Mouse (Mus musculus): ENCODE measurements around the gene Slc36a3. TPM values are rescaled to one million over a fixed set of nuclear protein-coding genes. Genes with fewer than 3 reads are reported as not detected.

Gene Slc36a3
- not detected in 2 replicates for polyA plus RNA-seq (2015; fragmentation: Nextera tagmentation; extraction: Ambion mirVana)

GRCm38 (mm10) chr11:55151608-55152007 is at the start of gene Slc36a3:
TSS of gene Slc36a3 (minus strand) at chr11:55151708.
- 71% methylated on average over 3 of the region's 3 CpGs for WGBS
- no peak within 1 kb of the TSS for H3K4me3 ChIP-seq (replicated peaks; ENCODE audit: low read length)
- no peak within 1 kb of the TSS for H3K9ac ChIP-seq (replicated peaks; ENCODE audit: low read depth, low read length)
- no peaks in the 10 kb centered on the region for H3K27me3 ChIP-seq (replicated peaks; ENCODE audit: control insufficient read depth, insufficient read depth, low read length)
- H3K4me2 ChIP-seq (ENCODE audit: low read length) = no peak within 1 kb of the TSS
- no peak within 1 kb of the TSS for H3K27ac ChIP-seq (ENCODE audit: low read length)
- H3K9me3 ChIP-seq (ENCODE audit: control insufficient read depth, low read length) = no peaks in the 10 kb centered on the region
- no peaks in the 10 kb centered on the region for H3K36me3 ChIP-seq (ENCODE audit: control insufficient read depth, insufficient read depth)
- no peaks in the 10 kb centered on the region for H3K4me1 ChIP-seq (replicated peaks; ENCODE audit: control insufficient read depth, insufficient read depth, low read length)
- ATAC-seq = no peak

DNA sequence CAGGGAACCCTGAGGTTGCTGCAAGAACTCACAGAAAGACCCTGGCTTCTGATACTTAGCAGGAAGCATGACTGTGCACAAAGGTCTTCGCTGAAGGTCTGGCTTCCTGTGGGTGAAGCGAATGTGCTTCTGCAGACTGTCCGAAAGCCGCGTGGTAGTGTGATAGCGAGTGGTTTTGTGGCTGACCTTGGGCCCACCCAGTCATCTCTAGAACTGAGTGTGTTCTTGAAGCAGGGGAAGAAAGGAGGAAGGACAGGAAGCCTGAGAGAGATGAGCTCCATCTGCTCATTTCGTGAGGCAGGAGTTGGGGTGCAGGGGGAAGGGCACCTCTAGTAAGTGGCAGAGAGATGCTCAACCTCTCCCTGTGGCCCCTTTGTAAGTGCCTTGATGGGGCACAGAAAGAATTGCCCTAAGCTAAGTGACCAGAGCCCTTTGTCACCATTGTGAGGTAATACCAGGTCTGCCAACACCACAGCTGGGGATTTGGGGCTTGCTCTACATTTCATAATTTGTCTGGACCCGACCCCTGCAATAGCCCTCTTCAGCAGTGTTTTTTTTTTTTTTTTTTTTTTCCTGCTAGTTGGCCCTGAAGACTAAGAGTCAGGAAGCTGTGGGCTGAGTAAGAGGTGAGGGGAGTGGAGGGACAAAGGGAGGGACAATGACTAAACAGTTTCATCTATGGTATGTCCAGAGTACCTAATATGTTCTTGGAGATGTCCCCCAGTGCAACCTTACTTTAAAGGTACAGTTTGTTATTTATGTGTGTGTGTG is 46.4 kb upstream of the Slc36a3 start:
- Histone ChIP-seq H3K27me3 (replicated peaks; ENCODE audit: control insufficient read depth, insufficient read depth, low read length) (no peaks in the 10 kb centered on the region), H3K4me2 (ENCODE audit: low read length) (no peak overlapping the region), H3K9ac (replicated peaks; ENCODE audit: low read depth, low read length) (no peak overlapping the region), H3K9me3 (ENCODE audit: control insufficient read depth, low read length) (no peaks in the 10 kb centered on the region), H3K27ac (ENCODE audit: low read length) (no peak overlapping the region), H3K4me3 (replicated peaks; ENCODE audit: low read length) (no peak overlapping the region), H3K4me1 (replicated peaks; ENCODE audit: control insufficient read depth, insufficient read depth, low read length) (no peaks in the 10 kb centered on the region), H3K36me3 (ENCODE audit: control insufficient read depth, insufficient read depth) (no peaks in the 10 kb centered on the region)
- no peak for ATAC-seq
- 84% methylated on average over 8 of the region's 8 CpGs for WGBS

DNA sequence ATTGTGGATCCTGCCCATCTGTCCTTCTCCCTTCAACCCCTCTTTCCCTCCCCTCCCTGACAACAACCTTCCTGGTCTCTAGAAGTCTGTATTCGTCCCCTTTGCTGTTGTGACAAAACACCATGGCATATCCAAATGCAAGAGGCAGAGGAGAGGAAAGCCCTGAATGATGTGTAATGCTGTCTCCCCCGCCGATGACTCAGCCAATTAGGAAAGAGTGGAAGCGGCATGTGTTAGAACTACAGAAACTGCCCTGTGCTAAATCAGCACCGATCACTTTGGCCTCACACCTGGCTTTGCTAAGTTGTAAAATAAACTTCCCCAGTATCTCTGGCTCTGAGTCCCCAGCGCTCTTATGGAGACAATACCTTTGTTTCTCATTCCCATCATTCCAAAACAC is 45.6 kb upstream of the Slc36a3 start:
- WGBS = 65% methylated on average over 6 of the region's 6 CpGs
- ATAC-seq = no peak
- H3K4me1 ChIP-seq (replicated peaks; ENCODE audit: control insufficient read depth, insufficient read depth, low read length) = no peaks in the 10 kb centered on the region

DNA sequence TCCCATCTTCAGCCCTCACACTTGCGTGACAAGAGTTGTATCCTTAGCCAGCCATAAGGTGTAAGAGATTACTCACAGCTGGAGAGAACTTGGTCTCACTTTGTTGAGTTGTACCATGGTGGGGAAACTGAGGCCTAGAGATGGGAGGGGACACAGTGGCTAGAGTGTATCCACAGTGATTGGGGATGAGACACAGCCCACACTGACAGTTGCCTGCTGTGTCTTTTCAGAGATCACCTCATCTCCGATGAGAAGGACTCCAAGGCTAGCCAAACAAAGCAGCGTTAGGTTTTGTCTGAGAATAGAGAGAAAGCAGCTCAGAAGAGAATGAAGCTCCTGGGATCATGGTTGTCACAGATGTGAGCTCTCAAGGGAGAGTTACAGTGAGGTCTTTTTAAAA is 38.7 kb upstream of the Slc36a3 start:
- Histone ChIP-seq H3K27ac (ENCODE audit: low read length) (no peak overlapping the region), H3K9me3 (ENCODE audit: control insufficient read depth, low read length) (no peaks in the 10 kb centered on the region), H3K9ac (replicated peaks; ENCODE audit: low read depth, low read length) (no peak overlapping the region), H3K4me1 (replicated peaks; ENCODE audit: control insufficient read depth, insufficient read depth, low read length) (no peaks in the 10 kb centered on the region), H3K4me3 (replicated peaks; ENCODE audit: low read length) (no peak overlapping the region), H3K36me3 (ENCODE audit: control insufficient read depth, insufficient read depth) (no peaks in the 10 kb centered on the region), H3K27me3 (replicated peaks; ENCODE audit: control insufficient read depth, insufficient read depth, low read length) (no peaks in the 10 kb centered on the region), H3K4me2 (ENCODE audit: low read length) (no peak overlapping the region)
- 84% methylated on average over 3 of the region's 3 CpGs for WGBS
- no peak for ATAC-seq

More for the DNA sequence above, 45.6 kb upstream of the Slc36a3 start:
- Histone ChIP-seq H3K27me3 (replicated peaks; ENCODE audit: control insufficient read depth, insufficient read depth, low read length) (no peaks in the 10 kb centered on the region), H3K9ac (replicated peaks; ENCODE audit: low read depth, low read length) (no peak overlapping the region), H3K4me2 (ENCODE audit: low read length) (no peak overlapping the region), H3K4me3 (replicated peaks; ENCODE audit: low read length) (no peak overlapping the region), H3K27ac (ENCODE audit: low read length) (no peak overlapping the region), H3K9me3 (ENCODE audit: control insufficient read depth, low read length) (no peaks in the 10 kb centered on the region), H3K36me3 (ENCODE audit: control insufficient read depth, insufficient read depth) (no peaks in the 10 kb centered on the region)

- Histone ChIP-seq H3K36me3 (ENCODE audit: control insufficient read depth, insufficient read depth) (no peaks in the 10 kb centered on the region), H3K9ac (replicated peaks; ENCODE audit: low read depth, low read length) (no peak overlapping the region), H3K9me3 (ENCODE audit: control insufficient read depth, low read length) (no peaks in the 10 kb centered on the region), H3K27me3 (replicated peaks; ENCODE audit: control insufficient read depth, insufficient read depth, low read length) (no peaks in the 10 kb centered on the region), H3K4me2 (ENCODE audit: low read length) (no peak overlapping the region), H3K27ac (ENCODE audit: low read length) (no peak overlapping the region), H3K4me3 (replicated peaks; ENCODE audit: low read length) (no peak overlapping the region), H3K4me1 (replicated peaks; ENCODE audit: control insufficient read depth, insufficient read depth, low read length) (no peaks in the 10 kb centered on the region)
- no peak for ATAC-seq
- WGBS = 91% methylated on average over 6 of the region's 6 CpGs
Measured at GRCm38 (mm10) chr11:55187777-55188176, 36.3 kb upstream of the Slc36a3 start.

- Histone ChIP-seq H3K27me3 (replicated peaks; ENCODE audit: control insufficient read depth, insufficient read depth, low read length) (no peaks in the 10 kb centered on the region), H3K9me3 (ENCODE audit: control insufficient read depth, low read length) (no peaks in the 10 kb centered on the region), H3K4me2 (ENCODE audit: low read length) (no peak overlapping the region), H3K4me3 (replicated peaks; ENCODE audit: low read length) (no peak overlapping the region), H3K9ac (replicated peaks; ENCODE audit: low read depth, low read length) (no peak overlapping the region), H3K27ac (ENCODE audit: low read length) (no peak overlapping the region), H3K36me3 (ENCODE audit: control insufficient read depth, insufficient read depth) (no peaks in the 10 kb centered on the region), H3K4me1 (replicated peaks; ENCODE audit: control insufficient read depth, insufficient read depth, low read length) (no peaks in the 10 kb centered on the region)
- WGBS = 86% methylated on average over 4 of the region's 4 CpGs
- no peak for ATAC-seq
Measured at GRCm38 (mm10) chr11:55187292-55187691, 35.8 kb upstream of the Slc36a3 start.

- no peak for ATAC-seq
- H3K27ac ChIP-seq (ENCODE audit: low read length) = no peak within 1 kb of the TSS
- no peak within 1 kb of the TSS for H3K9ac ChIP-seq (replicated peaks; ENCODE audit: low read depth, low read length)
- H3K4me2 ChIP-seq (ENCODE audit: low read length) = no peak within 1 kb of the TSS
- 20% methylated on average over 10 of the region's 10 CpGs for WGBS
- no peaks in the 10 kb centered on the region for H3K4me1 ChIP-seq (replicated peaks; ENCODE audit: control insufficient read depth, insufficient read depth, low read length)
- no peaks in the 10 kb centered on the region for H3K27me3 ChIP-seq (replicated peaks; ENCODE audit: control insufficient read depth, insufficient read depth, low read length)
- H3K36me3 ChIP-seq (ENCODE audit: control insufficient read depth, insufficient read depth) = no peaks in the 10 kb centered on the region
- H3K4me3 ChIP-seq (replicated peaks; ENCODE audit: low read length) = no peak within 1 kb of the TSS
- no peaks in the 10 kb centered on the region for H3K9me3 ChIP-seq (ENCODE audit: control insufficient read depth, low read length)
Measured at GRCm38 (mm10) chr11:55184733-55185291, 33.3 kb upstream of the Slc36a3 start, which contains the start of gene Slc36a2. TSS of gene Slc36a2 (minus strand) at chr11:55185077.

DNA sequence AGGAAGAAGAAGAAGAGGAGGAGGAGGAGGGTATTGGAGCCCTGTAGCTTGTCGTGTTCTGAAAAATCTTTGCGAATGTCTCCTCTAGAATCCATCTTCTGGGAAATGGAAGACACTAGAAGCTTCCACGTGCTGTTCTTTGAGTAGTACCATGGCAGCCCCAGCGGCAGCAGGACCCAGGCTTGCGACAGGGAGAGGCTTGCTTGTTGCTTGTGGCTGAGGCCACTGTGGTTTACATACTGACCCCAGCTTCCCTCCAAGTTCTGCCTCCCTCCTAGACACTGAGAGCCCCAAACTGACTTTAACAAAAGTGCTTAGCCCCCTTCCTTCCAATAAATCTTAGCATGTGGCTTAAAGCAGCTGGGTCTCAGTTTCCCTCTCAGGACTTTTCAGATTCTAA is 32.7 kb upstream of the Slc36a3 start:
- H3K4me1 ChIP-seq (replicated peaks; ENCODE audit: control insufficient read depth, insufficient read depth, low read length) = no peaks in the 10 kb centered on the region
- no peaks in the 10 kb centered on the region for H3K27me3 ChIP-seq (replicated peaks; ENCODE audit: control insufficient read depth, insufficient read depth, low read length)
- H3K9me3 ChIP-seq (ENCODE audit: control insufficient read depth, low read length) = no peaks in the 10 kb centered on the region
- no peak for ATAC-seq
- WGBS = 81% methylated on average over 5 of the region's 5 CpGs
- H3K9ac ChIP-seq (replicated peaks; ENCODE audit: low read depth, low read length) = no peak overlapping the region
- no peaks in the 10 kb centered on the region for H3K36me3 ChIP-seq (ENCODE audit: control insufficient read depth, insufficient read depth)
- H3K4me3 ChIP-seq (replicated peaks; ENCODE audit: low read length) = no peak overlapping the region
- no peak overlapping the region for H3K4me2 ChIP-seq (ENCODE audit: low read length)
- no peak overlapping the region for H3K27ac ChIP-seq (ENCODE audit: low read length)

DNA sequence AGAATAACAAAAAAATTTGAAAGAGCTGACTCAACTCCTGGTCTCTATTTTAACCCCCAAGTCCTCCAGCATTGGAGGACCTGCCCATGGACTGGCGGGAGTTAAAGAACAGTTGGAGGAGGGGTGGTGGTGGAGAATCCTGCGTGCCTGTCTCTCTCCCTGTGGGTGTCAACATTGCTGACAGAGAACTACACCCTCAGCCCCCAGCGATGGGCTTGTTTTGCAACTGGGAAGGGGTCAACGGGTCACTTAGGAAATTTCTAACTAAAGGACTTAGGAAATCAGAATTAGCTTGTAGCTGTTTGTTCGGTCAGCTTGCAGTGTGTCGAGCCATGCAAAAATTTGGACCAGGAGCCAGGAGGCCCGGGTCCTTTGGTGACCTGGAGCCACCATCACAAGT is 31.6 kb upstream of the Slc36a3 start:
- WGBS = 64% methylated on average over 7 of the region's 7 CpGs
- H3K9ac ChIP-seq (replicated peaks; ENCODE audit: low read depth, low read length) = no peak overlapping the region
- no peak for ATAC-seq
- no peaks in the 10 kb centered on the region for H3K36me3 ChIP-seq (ENCODE audit: control insufficient read depth, insufficient read depth)
- H3K27ac ChIP-seq (ENCODE audit: low read length) = no peak overlapping the region
- H3K4me1 ChIP-seq (replicated peaks; ENCODE audit: control insufficient read depth, insufficient read depth, low read length) = no peaks in the 10 kb centered on the region
- H3K27me3 ChIP-seq (replicated peaks; ENCODE audit: control insufficient read depth, insufficient read depth, low read length) = no peaks in the 10 kb centered on the region
- H3K4me3 ChIP-seq (replicated peaks; ENCODE audit: low read length) = no peak overlapping the region
- no peaks in the 10 kb centered on the region for H3K9me3 ChIP-seq (ENCODE audit: control insufficient read depth, low read length)
- H3K4me2 ChIP-seq (ENCODE audit: low read length) = no peak overlapping the region

All from forebrain, embryonic 16.5 days (tissue).